Mouse (Mus musculus): ENCODE data around the gene Krt27. TPM values are rescaled to one million over a fixed set of nuclear protein-coding genes. Genes with fewer than 3 reads are reported as not detected.

The Krt27 gene
- total RNA-seq, 2 experiments from 2014 or later: not detected

DNA sequence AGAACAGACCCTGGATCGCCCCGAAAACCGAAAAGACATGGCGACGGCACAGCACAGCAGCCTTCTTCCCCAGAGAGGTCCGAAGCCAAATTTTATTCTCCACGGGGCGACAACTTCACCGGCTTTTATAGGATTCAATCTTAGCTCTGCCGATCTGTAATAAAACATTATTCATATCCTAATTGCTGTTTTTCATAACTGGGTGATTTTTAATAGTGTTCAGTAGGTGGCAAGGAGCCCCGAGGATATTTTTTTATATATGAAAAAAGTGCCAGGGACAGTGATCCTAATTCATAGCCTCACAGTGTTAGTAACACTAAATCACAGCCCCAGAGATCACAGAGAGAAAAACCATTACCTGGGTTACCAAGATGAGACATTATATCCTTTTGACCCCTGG, 13.0 kb downstream of the Krt27 start, which contains the start of gene Krt26:
Gene Krt26 (minus strand): TSS at position 101 of the 400 bp plus-strand sequence.
- ATAC-seq (replicated peaks; ENCODE audit: low FRiP score, poor library complexity, severe bottlenecking): no peak

DNA sequence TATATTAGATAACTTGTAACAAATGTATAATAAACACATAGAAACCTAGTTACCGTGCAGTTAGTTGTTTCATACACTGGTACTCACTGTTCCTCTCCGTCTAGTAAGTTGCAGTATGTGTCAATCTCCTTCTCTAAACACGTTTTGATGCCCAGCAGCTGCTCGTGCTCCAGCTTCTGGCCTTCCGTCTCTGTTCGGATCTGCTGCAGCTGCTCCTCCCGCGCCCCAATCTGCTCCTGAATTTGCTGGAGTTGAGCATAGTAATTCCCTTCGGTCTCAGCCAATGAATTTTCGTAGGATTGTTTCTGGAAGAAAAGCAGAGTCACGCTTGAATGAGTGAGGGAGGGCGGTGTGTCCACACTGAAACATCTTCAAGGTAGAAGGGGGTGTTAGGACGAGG, 17.5 kb downstream of the Krt27 start:
- ATAC-seq (replicated peaks; ENCODE audit: low FRiP score, poor library complexity, severe bottlenecking): no peak

DNA sequence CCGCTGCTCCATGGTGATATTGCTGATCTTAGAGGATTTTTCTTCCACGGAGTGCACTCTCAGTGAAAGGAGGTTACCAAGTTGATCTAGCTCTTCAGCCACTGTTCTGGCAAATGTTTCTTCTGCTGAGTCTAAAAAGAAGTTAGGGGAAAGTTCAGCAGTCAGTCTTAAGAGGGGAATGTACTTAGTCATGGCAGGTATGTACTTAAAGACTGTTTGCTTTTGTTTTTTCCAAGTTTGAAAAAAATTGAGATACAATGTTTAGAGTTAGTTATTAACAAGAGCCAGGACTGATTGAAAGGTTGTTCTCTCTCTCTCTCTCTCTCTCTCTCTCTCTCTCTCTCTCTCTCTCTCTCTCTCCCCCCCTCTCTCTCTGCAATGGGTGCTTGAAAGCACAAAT, 21.2 kb downstream of the Krt27 start:
- no peak for ATAC-seq (replicated peaks; ENCODE audit: low FRiP score, poor library complexity, severe bottlenecking)

DNA sequence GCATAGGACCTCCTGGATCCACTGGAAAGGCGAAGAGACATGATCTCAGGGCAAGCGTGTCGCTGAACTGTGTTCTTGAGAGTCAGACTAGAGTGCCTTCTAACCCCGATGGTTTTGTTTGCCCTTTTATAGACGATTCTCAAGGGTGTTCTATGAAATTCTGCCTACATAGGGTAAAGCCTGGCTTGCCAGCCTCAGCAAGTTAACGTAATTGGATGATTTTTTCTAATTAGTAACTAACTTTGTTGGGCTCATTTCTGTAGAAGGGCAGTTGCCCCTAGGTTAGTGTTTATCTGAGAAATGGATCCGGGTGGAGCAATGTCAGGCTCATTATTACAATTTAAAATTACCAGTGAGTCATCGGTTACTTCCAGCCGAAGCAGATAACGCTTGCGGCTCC, 28.1 kb downstream of the Krt27 start, which contains the start of gene Krt25:
Gene Krt25 (minus strand): TSS at position 101 of the 400 bp plus-strand sequence.
- no peak for ATAC-seq (replicated peaks; ENCODE audit: low FRiP score, poor library complexity, severe bottlenecking)

DNA sequence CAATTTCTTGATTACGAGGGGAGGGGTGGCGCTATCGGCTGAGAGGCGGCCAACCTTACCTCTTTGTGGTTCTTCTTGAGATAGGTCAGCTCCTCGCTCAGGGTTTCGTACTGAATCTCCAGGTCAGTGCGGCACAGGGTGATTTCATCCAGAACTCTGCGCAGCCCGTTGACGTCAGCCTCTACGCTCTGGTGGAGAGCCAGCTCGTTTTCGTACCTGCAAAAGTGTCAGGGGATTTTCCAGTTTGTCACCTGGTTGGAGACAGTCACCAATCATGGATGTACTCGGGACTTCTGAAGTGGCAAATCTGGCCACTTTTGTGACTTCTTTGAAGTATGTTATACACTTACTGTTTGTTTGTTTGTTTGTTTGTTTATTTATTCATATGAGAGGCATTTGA, 29.8 kb downstream of the Krt27 start:
- no peak for ATAC-seq (replicated peaks; ENCODE audit: low FRiP score, poor library complexity, severe bottlenecking)

DNA sequence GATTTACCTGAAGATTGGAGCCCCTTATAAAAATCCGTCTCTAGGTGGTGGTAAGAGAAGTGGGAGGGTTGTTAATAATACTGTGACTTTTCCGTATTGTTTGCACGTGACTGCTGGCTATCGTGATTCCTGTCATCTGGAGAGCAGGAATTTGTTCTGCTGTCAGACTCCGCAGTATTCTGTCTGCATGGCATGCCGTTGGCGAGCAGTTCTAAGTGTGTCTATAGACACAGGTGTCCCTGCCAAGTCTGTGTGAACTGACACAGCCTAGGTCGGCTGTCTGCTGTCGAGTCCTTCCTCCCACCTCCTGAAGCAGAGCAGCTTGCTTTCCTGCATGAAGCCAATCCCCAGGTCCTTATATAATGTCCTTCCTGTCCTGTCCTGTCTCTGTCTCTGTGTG, 31.8 kb downstream of the Krt27 start:
- no peak for ATAC-seq (replicated peaks; ENCODE audit: low FRiP score, poor library complexity, severe bottlenecking)

DNA sequence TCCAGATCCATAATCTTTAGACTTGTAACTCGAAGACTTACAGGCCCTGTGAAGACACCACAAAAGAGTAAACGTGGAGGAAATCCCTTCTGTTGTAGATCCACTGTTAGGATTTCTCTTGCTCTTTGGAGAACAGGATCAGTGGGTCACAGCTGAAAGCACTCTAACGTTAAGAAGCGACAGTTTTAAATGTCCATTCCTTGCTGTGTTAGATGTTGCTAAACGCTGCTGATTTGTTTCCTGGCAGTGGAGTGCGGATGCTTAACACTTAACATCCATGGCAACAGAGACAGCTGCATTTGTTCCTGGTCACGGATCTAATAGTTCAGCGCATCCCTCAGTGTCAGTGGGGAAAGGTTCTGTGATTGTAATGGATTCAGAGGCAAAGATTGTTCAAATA, 34.4 kb downstream of the Krt27 start:
- no peak for ATAC-seq (replicated peaks; ENCODE audit: low FRiP score, poor library complexity, severe bottlenecking)

DNA sequence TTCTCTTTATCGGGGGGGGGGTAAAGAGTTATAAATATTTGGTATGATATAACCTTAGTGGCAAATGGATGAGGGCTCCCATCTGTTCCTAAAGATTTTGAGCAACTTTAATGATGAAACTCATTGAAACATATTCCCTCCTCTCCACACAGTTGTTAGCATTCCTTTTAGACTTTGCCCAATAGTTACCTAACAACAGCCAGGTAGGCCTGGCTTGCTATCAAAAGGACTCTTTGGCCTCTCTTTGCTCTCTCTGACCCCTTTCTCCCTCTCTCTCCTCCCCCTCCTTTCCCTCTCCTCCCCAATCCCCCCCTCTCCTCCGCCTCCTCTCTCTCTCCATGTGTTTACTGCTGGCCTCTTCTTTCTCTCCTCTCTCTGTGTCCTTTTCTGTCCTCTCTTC, 36.3 kb downstream of the Krt27 start:
- ATAC-seq (replicated peaks; ENCODE audit: low FRiP score, poor library complexity, severe bottlenecking): no peak

DNA sequence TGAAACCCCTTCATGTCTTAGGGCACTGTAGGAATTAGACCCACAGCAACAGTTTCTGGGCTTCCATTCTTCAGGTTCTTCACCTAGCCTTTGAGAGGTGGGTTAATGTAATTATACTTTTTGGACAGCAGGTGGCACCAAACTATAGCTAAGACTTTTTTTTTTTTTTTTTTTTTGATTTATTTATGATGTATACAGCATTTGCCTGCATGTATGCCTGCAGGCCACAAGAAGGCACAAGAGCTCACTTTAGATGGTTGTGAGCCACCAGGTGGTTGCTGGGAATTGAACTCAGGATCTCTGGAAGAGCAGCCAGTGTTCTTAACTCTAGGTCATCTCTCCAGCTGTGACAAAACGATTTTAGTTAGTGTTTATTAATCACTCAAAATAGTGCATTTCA, 40.0 kb downstream of the Krt27 start:
- no peak for ATAC-seq (replicated peaks; ENCODE audit: low FRiP score, poor library complexity, severe bottlenecking)

DNA sequence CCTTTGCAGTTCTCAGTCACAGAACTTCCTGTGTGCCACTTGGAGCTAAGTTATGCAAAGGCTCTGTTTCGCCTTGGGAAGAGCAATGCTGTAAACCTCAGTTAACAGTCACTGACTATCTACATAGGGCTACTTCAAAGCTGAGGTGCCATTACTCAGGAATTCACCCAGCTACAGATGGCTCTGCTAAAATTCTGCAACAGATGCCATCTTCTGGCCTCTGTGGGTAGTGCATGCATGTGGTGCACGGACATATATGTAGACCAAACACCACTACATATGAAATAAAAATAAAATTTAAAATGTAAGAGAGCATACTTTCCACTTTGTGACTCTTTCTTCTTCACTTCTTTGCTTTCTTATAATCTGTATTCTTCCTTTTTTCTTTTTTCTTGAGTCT, 43.3 kb downstream of the Krt27 start:
- ATAC-seq (replicated peaks; ENCODE audit: low FRiP score, poor library complexity, severe bottlenecking): no peak

Other genes starting within 250 kb of the Krt27 start
- gene Ccr7, start 196.0 kb downstream of the Krt27 start, total RNA-seq (2015; ENCODE audit: low replicate concordance): 1.4 and 8.0 TPM in 2 replicates
- gene Ccr7, start 196.0 kb downstream of the Krt27 start, total RNA-seq (2017; ENCODE audit: low replicate concordance): 1.3 and 2.0 TPM in 2 replicates
- gene Smarce1, start 120.1 kb downstream of the Krt27 start, total RNA-seq (2015; ENCODE audit: low replicate concordance): 70.0 and 96.9 TPM in 2 replicates
- 122 and 232 TPM in 2 replicates for gene Smarce1, start 120.1 kb downstream of the Krt27 start, total RNA-seq (2017; ENCODE audit: low replicate concordance)
- not detected in 2 replicates for gene Krt222, start 107.0 kb downstream of the Krt27 start, total RNA-seq (2015; ENCODE audit: low replicate concordance)
- not detected in 2 replicates for gene Krt222, start 107.0 kb downstream of the Krt27 start, total RNA-seq (2017; ENCODE audit: low replicate concordance)
- not detected in 2 replicates for gene Krt24, start 65.8 kb downstream of the Krt27 start, total RNA-seq (2015; ENCODE audit: low replicate concordance)
- gene Krt24, start 65.8 kb downstream of the Krt27 start, total RNA-seq (2017; ENCODE audit: low replicate concordance): not detected in 2 replicates
- gene Krt25, start 28.2 kb downstream of the Krt27 start, total RNA-seq (2015; ENCODE audit: low replicate concordance): not detected in 2 replicates
- gene Krt25, start 28.2 kb downstream of the Krt27 start, total RNA-seq (2017; ENCODE audit: low replicate concordance): not detected in 2 replicates
- gene Krt26, start 13.1 kb downstream of the Krt27 start, total RNA-seq (2015; ENCODE audit: low replicate concordance): not detected in 2 replicates
- 0.68 TPM in 1 of 2 replicates, not detected in the other for gene Krt26, start 13.1 kb downstream of the Krt27 start, total RNA-seq (2017; ENCODE audit: low replicate concordance)
- not detected in 2 replicates for gene Krt28, start 23.8 kb upstream of the Krt27 start, total RNA-seq (2015; ENCODE audit: low replicate concordance)
- gene Krt28, start 23.8 kb upstream of the Krt27 start, total RNA-seq (2017; ENCODE audit: low replicate concordance): not detected in 2 replicates
- gene Krt10, start 38.3 kb upstream of the Krt27 start, total RNA-seq (2015; ENCODE audit: low replicate concordance): not detected in 2 replicates
- gene Krt10, start 38.3 kb upstream of the Krt27 start, total RNA-seq (2017; ENCODE audit: low replicate concordance): 5.9 TPM in 1 of 2 replicates, not detected in the other
- not detected in 2 replicates for gene Krt12, start 71.2 kb upstream of the Krt27 start, total RNA-seq (2015; ENCODE audit: low replicate concordance)
- gene Krt12, start 71.2 kb upstream of the Krt27 start, total RNA-seq (2017; ENCODE audit: low replicate concordance): not detected in 2 replicates
- not detected in 2 replicates for gene Krt20, start 87.0 kb upstream of the Krt27 start, total RNA-seq (2015; ENCODE audit: low replicate concordance)
- not detected in 2 replicates for gene Krt20, start 87.0 kb upstream of the Krt27 start, total RNA-seq (2017; ENCODE audit: low replicate concordance)
- not detected in 2 replicates for gene Krt23, start 142.0 kb upstream of the Krt27 start, total RNA-seq (2015; ENCODE audit: low replicate concordance)
- gene Krt23, start 142.0 kb upstream of the Krt27 start, total RNA-seq (2017; ENCODE audit: low replicate concordance): not detected in 2 replicates
- gene Krt39, start 170.2 kb upstream of the Krt27 start, total RNA-seq (2015; ENCODE audit: low replicate concordance): not detected in 2 replicates
- gene Krt39, start 170.2 kb upstream of the Krt27 start, total RNA-seq (2017; ENCODE audit: low replicate concordance): not detected in 2 replicates
- gene Krt40, start 192.1 kb upstream of the Krt27 start, total RNA-seq (2015; ENCODE audit: low replicate concordance): not detected in 2 replicates
- not detected in 2 replicates for gene Krt40, start 192.1 kb upstream of the Krt27 start, total RNA-seq (2017; ENCODE audit: low replicate concordance)
- not detected in 2 replicates for gene Krtap3-3, start 199.8 kb upstream of the Krt27 start, total RNA-seq (2015; ENCODE audit: low replicate concordance)
- not detected in 2 replicates for gene Krtap3-3, start 199.8 kb upstream of the Krt27 start, total RNA-seq (2017; ENCODE audit: low replicate concordance)
- not detected in 2 replicates for gene Krtap3-2, start 205.7 kb upstream of the Krt27 start, total RNA-seq (2015; ENCODE audit: low replicate concordance)
- not detected in 2 replicates for gene Krtap3-2, start 205.7 kb upstream of the Krt27 start, total RNA-seq (2017; ENCODE audit: low replicate concordance)
- gene Gm11939, start 208.4 kb upstream of the Krt27 start, total RNA-seq (2015; ENCODE audit: low replicate concordance): not detected in 2 replicates
- gene Gm11939, start 208.4 kb upstream of the Krt27 start, total RNA-seq (2017; ENCODE audit: low replicate concordance): not detected in 2 replicates
- gene Krtap3-1, start 215.5 kb upstream of the Krt27 start, total RNA-seq (2015; ENCODE audit: low replicate concordance): not detected in 2 replicates
- not detected in 2 replicates for gene Krtap3-1, start 215.5 kb upstream of the Krt27 start, total RNA-seq (2017; ENCODE audit: low replicate concordance)
- not detected in 2 replicates for gene Krtap1-5, start 229.9 kb upstream of the Krt27 start, total RNA-seq (2015; ENCODE audit: low replicate concordance)
- gene Krtap1-5, start 229.9 kb upstream of the Krt27 start, total RNA-seq (2017; ENCODE audit: low replicate concordance): not detected in 2 replicates
- not detected in 2 replicates for gene Krtap1-4, start 232.6 kb upstream of the Krt27 start, total RNA-seq (2015; ENCODE audit: low replicate concordance)
- gene Krtap1-4, start 232.6 kb upstream of the Krt27 start, total RNA-seq (2017; ENCODE audit: low replicate concordance): not detected in 2 replicates
- not detected in 2 replicates for gene Krtap1-3, start 240.2 kb upstream of the Krt27 start, total RNA-seq (2015; ENCODE audit: low replicate concordance)
- not detected in 2 replicates for gene Krtap1-3, start 240.2 kb upstream of the Krt27 start, total RNA-seq (2017; ENCODE audit: low replicate concordance)
- gene Krtap9-3, start 247.0 kb upstream of the Krt27 start, total RNA-seq (2015; ENCODE audit: low replicate concordance): not detected in 2 replicates
- gene Krtap9-3, start 247.0 kb upstream of the Krt27 start, total RNA-seq (2017; ENCODE audit: low replicate concordance): not detected in 2 replicates

Data from erythroid progenitor cell, adult 5-6 weeks (primary cell).